Mouse (Mus musculus) gastrocnemius, postnatal 25 days (tissue): ENCODE results near the gene Gmeb1. TPM values are rescaled to one million over a fixed set of nuclear protein-coding genes. Genes with fewer than 3 reads are reported as not detected.
"Not testable (repeated sequence)": the region's sequence is repeated elsewhere in the genome, so short reads cannot be mapped to it uniquely, and the experiment has no call there.

Experiments used
- DNase-seq: peaks from one replicate; pipeline ENCODE4 v3.0.0; 2022
- total RNA-seq, 2 experiments: library from RNA; stranded (reverse); gene quantifications; 1 replicate in 1 of 2; 2 replicates in 1 of 2; pipeline ENCODE4 v1.2.3; 2021

Gmeb1 gene
- total RNA-seq, 2 experiments from 2014 or later, result 7.4 to 8.0 TPM

- DNase-seq, result not testable (repeated sequence)
Measured at GRCm38 (mm10) chr4:132222001-132222400, 39.4 kb downstream of the Gmeb1 start.

- DNase-seq, result not testable (repeated sequence)
Measured at GRCm38 (mm10) chr4:132218439-132218838, 43.0 kb downstream of the Gmeb1 start.

GRCm38 (mm10) chr4:132217781-132218180 lies 43.6 kb downstream of the Gmeb1 start:
- DNase-seq, result no peak

GRCm38 (mm10) chr4:132216602-132217001 lies 44.8 kb downstream of the Gmeb1 start:
- DNase-seq, result no peak

GRCm38 (mm10) chr4:132214847-132215246 lies 46.6 kb downstream of the Gmeb1 start:
- DNase-seq, result no peak

GRCm38 (mm10) chr4:132211953-132212734 lies 49.3 kb downstream of the Gmeb1 start, which contains the start of gene Ythdf2:
Ythdf2 (minus strand) TSS chr4:132212303.
- peak; percentile 98 for DNase-seq

- DNase-seq, result peak; percentile 40
Measured at GRCm38 (mm10) chr4:132211091-132211942, 50.1 kb downstream of the Gmeb1 start.

- DNase-seq, result no peak
Measured at GRCm38 (mm10) chr4:132210325-132210724, 51.1 kb downstream of the Gmeb1 start.

- no peak for DNase-seq
Measured at GRCm38 (mm10) chr4:132209299-132209698, 52.1 kb downstream of the Gmeb1 start.

- DNase-seq, result no peak
Measured at GRCm38 (mm10) chr4:132207280-132207679, 54.1 kb downstream of the Gmeb1 start.

- no peak for DNase-seq
Measured at GRCm38 (mm10) chr4:132198771-132199170, 62.6 kb downstream of the Gmeb1 start.

- no peak for DNase-seq
Measured at GRCm38 (mm10) chr4:132198285-132198712, 63.1 kb downstream of the Gmeb1 start.

- no peak for DNase-seq
Measured at GRCm38 (mm10) chr4:132194975-132195374, 66.4 kb downstream of the Gmeb1 start.

GRCm38 (mm10) chr4:132194373-132194772 lies 67.0 kb downstream of the Gmeb1 start:
- no peak for DNase-seq

GRCm38 (mm10) chr4:132187826-132188401 lies 73.5 kb downstream of the Gmeb1 start:
- no peak for DNase-seq

GRCm38 (mm10) chr4:132183162-132183561 lies 78.2 kb downstream of the Gmeb1 start:
- DNase-seq, result no peak

- DNase-seq, result no peak
Measured at GRCm38 (mm10) chr4:132181721-132182658, 79.4 kb downstream of the Gmeb1 start.

GRCm38 (mm10) chr4:132180710-132181109 lies 80.7 kb downstream of the Gmeb1 start:
- DNase-seq, result no peak

- no peak for DNase-seq
Measured at GRCm38 (mm10) chr4:132178630-132179059, 82.8 kb downstream of the Gmeb1 start.

- DNase-seq, result no peak
Measured at GRCm38 (mm10) chr4:132176474-132176873, 84.9 kb downstream of the Gmeb1 start.
